Mouse (Mus musculus) kidney, postnatal 0 days (tissue): ENCODE measurements around the gene Itgb2. TPM values are rescaled to one million over a fixed set of nuclear protein-coding genes. Genes with fewer than 3 reads are reported as not detected.
A peak's percentile ranks its signal among the peaks of the same experiment; 100 is the strongest.

ENCODE experiments used
- ATAC-seq: fragments of 200-750 bp; cut with Nextera tagmentation; replicated peaks from 2 replicates; pipeline ENCODE4 v1.8.0; 2017; ENCODE audit warnings: low read depth, moderate number of reproducible peaks, moderate TSS enrichment, moderate library complexity; ENCODE audit not compliant: low FRiP score
- DNase-seq: peaks from one replicate; pipeline ENCODE4 v3.0.0-alpha.2; 2016; ENCODE audit warnings: low spot score
- H3K27ac ChIP-seq: fragments of 300-500 bp; sonication (generic); 2 replicates; pipeline ENCODE4 v1.5.1; 2014; ENCODE audit warnings: mild to moderate bottlenecking
- H3K27me3 ChIP-seq: fragments of 300-500 bp; sonication (generic); 2 replicates; pipeline ENCODE4 v1.6.1; 2014; ENCODE audit warnings: low read length, mixed read lengths; ENCODE audit not compliant: insufficient read depth
- H3K36me3 ChIP-seq: fragments of 300-500 bp; sonication (generic); 2 replicates; pipeline ENCODE4 v1.6.1; 2014; ENCODE audit warnings: low read length, mixed read lengths; ENCODE audit not compliant: insufficient read depth
- H3K4me1 ChIP-seq: fragments of 300-500 bp; sonication (generic); replicated peaks from 2 replicates; pipeline ENCODE4 v1.6.1; 2014; ENCODE audit warnings: antibody characterized with exemption, low read length, mixed read lengths; ENCODE audit not compliant: insufficient read depth
- H3K4me2 ChIP-seq: fragments of 300-500 bp; sonication (generic); 2 replicates; pipeline ENCODE4 v1.6.1; 2014; ENCODE audit warnings: mild to moderate bottlenecking, low read length, moderate library complexity, mixed read lengths
- H3K4me3 ChIP-seq: fragments of 300-500 bp; sonication (generic); replicated peaks from 2 replicates; pipeline ENCODE4 v1.5.1; 2014; ENCODE audit warnings: low read depth, low read length
- H3K9ac ChIP-seq: fragments of 300-500 bp; sonication (generic); 2 replicates; pipeline ENCODE4 v1.6.1; 2014; ENCODE audit warnings: low read depth, low read length
- H3K9me3 ChIP-seq: fragments of 300-500 bp; sonication (generic); replicated peaks from 2 replicates; pipeline ENCODE4 v1.6.1; 2016; ENCODE audit warnings: low read length, inconsistent platforms, mixed read lengths
- CTCF ChIP-seq: IDR thresholded peaks from 2 replicates; pipeline ENCODE4 v1.5.1; 2016; ENCODE audit warnings: antibody characterized with exemption, low read depth, mild to moderate bottlenecking, moderate library complexity
- WGBS: fragments of 180-500 bp; shearing (Covaris S2); extraction: QIAGEN DNeasy Blood & Tissue Kit; methylation state at CpG from one replicate; pipeline ENCODE4 v1.1.7; 2014; 5-methylcytosine and 5-hydroxymethylcytosine counted together
- polyA plus RNA-seq: library from polyadenylated mRNA; unstranded; fragments of >200 nt; fragmentation: Nextera tagmentation; extraction: Ambion mirVana; gene quantifications from 2 replicates; pipeline ENCODE4 v1.2.1, GENCODE M21; 2015

The Itgb2 gene
- polyA plus RNA-seq, 1 experiment from 2014 or later: 1.4 TPM

- H3K9ac ChIP-seq: peak within 1 kb of the TSS; percentile 82
- H3K4me3 ChIP-seq: peak within 1 kb of the TSS; percentile 89
- WGBS: under 1% methylated on average over 75 of the region's 75 CpGs
- H3K4me2 ChIP-seq: peak within 1 kb of the TSS; percentile 86
- H3K27me3 ChIP-seq: no peaks in the 10 kb centered on the region
- H3K4me1 ChIP-seq: peaks cover 9% of the 10 kb centered on the region; the same call in 1 of the 2 replicates
- ATAC-seq: peak; percentile 85
- no peaks in the 10 kb centered on the region for H3K9me3 ChIP-seq
- TF ChIP-seq CTCF: no peak
- peak within 1 kb of the TSS; percentile 82 for H3K27ac ChIP-seq
- DNase-seq: peak; percentile 97
- 0 out of 2 replicates have a peak, but pooled peaks cover 5% of the 10 kb centered on the region for H3K36me3 ChIP-seq
Observed at GRCm38 (mm10) chr10:77515385-77516348, 14.4 kb upstream of the Itgb2 start, which contains the start of gene Fam207a. Gene Fam207a (minus strand): TSS chr10:77515785.

- peak overlapping the region; percentile 82 for H3K9ac ChIP-seq
- H3K4me2 ChIP-seq: peak overlapping the region; percentile 86
- H3K27ac ChIP-seq: peak overlapping the region; percentile 82
- ATAC-seq (no peak), DNase-seq (peak; percentile 35)
- H3K9me3 ChIP-seq: no peaks in the 10 kb centered on the region
- 0 out of 2 replicates have a peak, but pooled peaks cover 5% of the 10 kb centered on the region for H3K36me3 ChIP-seq
- 38% methylated on average over 14 of the region's 14 CpGs for WGBS
- H3K27me3 ChIP-seq: no peaks in the 10 kb centered on the region
- peak; percentile 7; the same call in 1 of the 2 replicates for TF ChIP-seq CTCF
- H3K4me1 ChIP-seq: peaks cover 9% of the 10 kb centered on the region; the same call in 1 of the 2 replicates
- H3K4me3 ChIP-seq: peak overlapping the region; percentile 89
Observed at GRCm38 (mm10) chr10:77516379-77516951, 13.6 kb upstream of the Itgb2 start.

- H3K4me3 ChIP-seq: no peak overlapping the region
- WGBS: 17% methylated on average over 20 of the region's 20 CpGs
- peak overlapping the region; percentile 86 for H3K4me2 ChIP-seq
- no peak overlapping the region for H3K9ac ChIP-seq
- peak; percentile 89 for TF ChIP-seq CTCF
- H3K36me3 ChIP-seq: 0 out of 2 replicates have a peak, but pooled peaks cover 5% of the 10 kb centered on the region
- H3K27me3 ChIP-seq: no peaks in the 10 kb centered on the region
- no peaks in the 10 kb centered on the region for H3K9me3 ChIP-seq
- no peak overlapping the region for H3K27ac ChIP-seq
- H3K4me1 ChIP-seq: peaks cover 9% of the 10 kb centered on the region; the same call in 1 of the 2 replicates
- ATAC-seq (peak; percentile 47; the same call in 1 of the 2 replicates), DNase-seq (peak; percentile 91)
Observed at GRCm38 (mm10) chr10:77517066-77517620, 12.9 kb upstream of the Itgb2 start.

GRCm38 (mm10) chr10:77517801-77518200 is 12.3 kb upstream of the Itgb2 start:
- WGBS: 95% methylated on average over 5 of the region's 5 CpGs
- TF ChIP-seq CTCF: no peak
- H3K27ac ChIP-seq: no peak overlapping the region

GRCm38 (mm10) chr10:77519191-77519590 is 10.9 kb upstream of the Itgb2 start:
- TF ChIP-seq CTCF: no peak
- ATAC-seq (no peak), DNase-seq (no peak)

More at GRCm38 (mm10) chr10:77517801-77518200, 12.3 kb upstream of the Itgb2 start:
- no peak overlapping the region for H3K4me2 ChIP-seq
- no peak for ATAC-seq
- H3K9me3 ChIP-seq: no peaks in the 10 kb centered on the region
- no peak for DNase-seq
- H3K4me3 ChIP-seq: no peak overlapping the region
- H3K4me1 ChIP-seq: peaks cover 9% of the 10 kb centered on the region; the same call in 1 of the 2 replicates
- H3K36me3 ChIP-seq: 0 out of 2 replicates have a peak, but pooled peaks cover 5% of the 10 kb centered on the region
- H3K27me3 ChIP-seq: no peaks in the 10 kb centered on the region
- no peak overlapping the region for H3K9ac ChIP-seq

GRCm38 (mm10) chr10:77520497-77520896 is 9.6 kb upstream of the Itgb2 start:
- ATAC-seq: no peak

More at GRCm38 (mm10) chr10:77519191-77519590, 10.9 kb upstream of the Itgb2 start:
- peaks cover 9% of the 10 kb centered on the region; the same call in 1 of the 2 replicates for H3K4me1 ChIP-seq
- H3K9ac ChIP-seq: no peak overlapping the region
- no peak overlapping the region for H3K4me3 ChIP-seq
- no peak overlapping the region for H3K27ac ChIP-seq
- H3K9me3 ChIP-seq: no peaks in the 10 kb centered on the region
- no peaks in the 10 kb centered on the region for H3K36me3 ChIP-seq
- H3K4me2 ChIP-seq: no peak overlapping the region
- no peaks in the 10 kb centered on the region for H3K27me3 ChIP-seq
- WGBS: 72% methylated on average over 3 of the region's 3 CpGs

More at GRCm38 (mm10) chr10:77520497-77520896, 9.6 kb upstream of the Itgb2 start:
- Histone ChIP-seq H3K4me1 (peaks cover 9% of the 10 kb centered on the region; the same call in 1 of the 2 replicates), H3K36me3 (no peaks in the 10 kb centered on the region), H3K9me3 (no peaks in the 10 kb centered on the region), H3K9ac (no peak overlapping the region), H3K4me3 (no peak overlapping the region), H3K4me2 (no peak overlapping the region), H3K27ac (no peak overlapping the region), H3K27me3 (no peaks in the 10 kb centered on the region)
- 85% methylated on average over 5 of the region's 5 CpGs for WGBS
- no peak for DNase-seq
- no peak for TF ChIP-seq CTCF
